Mouse (Mus musculus) cerebellum, adult 2 months (tissue): ENCODE measurements at regions not wholly inside any gene's neighbourhood (a gene's known extent, or its start where the extent isn't known, plus 50 kb on each side); places are given as distances from the start of the nearest gene placed in this dataset.

Source experiments
- DNase-seq, 2 experiments: peaks; one replicate each; pipeline ENCODE4 v3.0.0; 2021
- H3K27ac ChIP-seq: fragments of 200-500 bp; 2 replicates; pipeline ENCODE4 v1.5.1; 2012; ENCODE audit warnings: low read length, control low read depth, inconsistent platforms; ENCODE audit not compliant: insufficient read depth
- H3K27me3 ChIP-seq: fragments of 200-500 bp; 2 replicates; pipeline ENCODE4 v1.6.1; 2012; ENCODE audit warnings: inconsistent platforms, mild to moderate bottlenecking, low read length, moderate library complexity; ENCODE audit not compliant: control insufficient read depth, insufficient read depth
- H3K4me1 ChIP-seq: fragments of 200-500 bp; 2 replicates; pipeline ENCODE4 v1.6.1; 2011; ENCODE audit warnings: low read length; ENCODE audit not compliant: control insufficient read depth, insufficient read depth
- H3K4me3 ChIP-seq: fragments of 200-500 bp; replicated peaks from 2 replicates; pipeline ENCODE3; 2011; ENCODE audit warnings: mild to moderate bottlenecking, low read depth, low read length, control low read depth; ENCODE audit not compliant: insufficient read depth
- CTCF ChIP-seq: fragments of 200-500 bp; IDR thresholded peaks from 2 replicates; pipeline ENCODE4 v1.5.1; 2011; ENCODE audit warnings: low read depth, mild to moderate bottlenecking, control low read depth, low read length, moderate library complexity, borderline replicate concordance; ENCODE audit not compliant: insufficient read depth
- POLR2A ChIP-seq: fragments of 200-500 bp; IDR thresholded peaks from 2 replicates; pipeline ENCODE4 v1.6.1; 2011; ENCODE audit warnings: low read length, control low read depth, borderline replicate concordance; ENCODE audit not compliant: insufficient read depth
- WGBS: fragments of 180-500 bp; shearing (Covaris S2); methylation state at CpG from one replicate; pipeline ENCODE4 v1.1.7; 2018; 5-methylcytosine and 5-hydroxymethylcytosine counted together

DNA sequence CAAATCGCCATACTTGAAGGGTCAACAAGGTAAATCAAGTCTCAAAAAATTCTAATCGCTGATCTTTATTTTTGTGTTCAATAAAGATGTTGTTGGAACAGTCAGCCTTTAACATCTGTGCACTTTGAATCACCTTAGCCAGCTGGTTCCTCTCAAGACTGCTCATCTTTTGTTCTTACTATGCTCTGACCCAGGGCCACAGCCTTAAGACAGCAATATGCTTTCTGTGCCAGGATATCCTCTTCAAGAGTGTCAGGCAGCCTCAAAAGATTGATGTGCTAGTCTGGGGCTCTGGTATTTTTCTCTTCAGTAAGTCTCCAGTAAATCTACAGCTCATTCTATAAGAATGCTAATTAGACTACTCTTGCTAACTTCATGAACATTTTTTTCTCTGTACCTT lies 199.9 kb downstream of the Dph6 start:
- no peaks in the 10 kb centered on the region for H3K4me1 ChIP-seq
- no peak for TF ChIP-seq CTCF
- no peak for TF ChIP-seq POLR2A
- no peaks in the 10 kb centered on the region for H3K27me3 ChIP-seq
- no peak overlapping the region for H3K27ac ChIP-seq
- H3K4me3 ChIP-seq = no peak overlapping the region
- 80% methylated on average over 2 of the region's 2 CpGs for WGBS
- DNase-seq = no peak

- H3K4me3 ChIP-seq = no peak overlapping the region
- no peak for TF ChIP-seq CTCF
- no peak for TF ChIP-seq POLR2A
- 68% methylated on average over 1 of the region's 1 CpGs for WGBS
- H3K27ac ChIP-seq = no peak overlapping the region
- H3K4me1 ChIP-seq = no peaks in the 10 kb centered on the region
- DNase-seq = no peak
- H3K27me3 ChIP-seq = no peaks in the 10 kb centered on the region
These were observed 204.6 kb downstream of the Dph6 start for GRCm38 (mm10) chr2:114450185-114450584.

DNA sequence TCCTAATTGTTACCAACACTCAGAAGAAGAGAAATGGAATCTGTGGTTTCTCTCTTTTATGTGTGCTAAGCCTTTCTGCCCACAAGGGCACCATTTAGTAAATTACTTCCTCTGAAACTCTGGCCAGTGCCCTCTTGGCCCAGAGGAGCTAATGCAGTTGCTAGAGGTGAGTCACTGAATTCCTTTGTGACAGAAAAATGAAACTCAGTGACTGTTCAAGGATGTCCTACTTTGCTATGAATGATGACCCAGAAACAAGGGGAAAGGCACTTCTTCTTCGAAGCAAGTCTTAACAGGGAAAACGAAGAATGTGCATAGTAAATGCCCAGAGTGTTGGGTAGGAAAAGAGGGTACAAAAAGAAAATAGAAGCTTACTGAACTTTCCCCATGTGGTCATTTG lies 211.0 kb downstream of the Dph6 start:
- Histone ChIP-seq H3K27ac (no peak overlapping the region), H3K27me3 (no peaks in the 10 kb centered on the region), H3K4me3 (no peak overlapping the region), H3K4me1 (no peaks in the 10 kb centered on the region)
- peak in 1 of 2 experiments; percentile 12 for DNase-seq
- TF ChIP-seq CTCF (no peak), POLR2A (no peak)
- 91% methylated on average over 2 of the region's 2 CpGs for WGBS

- Histone ChIP-seq H3K4me1 (no peaks in the 10 kb centered on the region), H3K27me3 (no peaks in the 10 kb centered on the region), H3K27ac (no peak overlapping the region), H3K4me3 (no peak overlapping the region)
- DNase-seq = no peak
- 59% methylated on average over 6 of the region's 6 CpGs for WGBS
- TF ChIP-seq CTCF (no peak), POLR2A (no peak)
These were observed 213.8 kb downstream of the Dph6 start for GRCm38 (mm10) chr2:114440943-114441342.

- TF ChIP-seq POLR2A (no peak), CTCF (no peak)
- H3K4me1 ChIP-seq = no peaks in the 10 kb centered on the region
- 79% methylated on average over 1 of the region's 1 CpGs for WGBS
- no peak overlapping the region for H3K27ac ChIP-seq
- H3K4me3 ChIP-seq = no peak overlapping the region
- peak in 1 of 2 experiments; percentile 12 for DNase-seq
- no peaks in the 10 kb centered on the region for H3K27me3 ChIP-seq
These were observed 215.1 kb downstream of the Dph6 start for GRCm38 (mm10) chr2:114439668-114440067.

GRCm38 (mm10) chr2:114438048-114438447 lies 216.7 kb downstream of the Dph6 start:
- WGBS = 44% methylated on average over 3 of the region's 3 CpGs
- no peak overlapping the region for H3K27ac ChIP-seq
- no peak for DNase-seq

GRCm38 (mm10) chr2:114427426-114428157 lies 226.3 kb upstream of the Zfp770 start:
- DNase-seq = peak; percentile 12 to 31
- TF ChIP-seq POLR2A (no peak), CTCF (no peak)
- no peaks in the 10 kb centered on the region for H3K27me3 ChIP-seq
- no peak overlapping the region for H3K4me3 ChIP-seq
- H3K4me1 ChIP-seq = no peaks in the 10 kb centered on the region
- WGBS = 34% methylated on average over 10 of the region's 10 CpGs
- H3K27ac ChIP-seq = no peak overlapping the region

More at GRCm38 (mm10) chr2:114438048-114438447, 216.7 kb downstream of the Dph6 start:
- no peaks in the 10 kb centered on the region for H3K27me3 ChIP-seq
- no peak overlapping the region for H3K4me3 ChIP-seq
- TF ChIP-seq POLR2A (no peak), CTCF (no peak)
- H3K4me1 ChIP-seq = no peaks in the 10 kb centered on the region

DNA sequence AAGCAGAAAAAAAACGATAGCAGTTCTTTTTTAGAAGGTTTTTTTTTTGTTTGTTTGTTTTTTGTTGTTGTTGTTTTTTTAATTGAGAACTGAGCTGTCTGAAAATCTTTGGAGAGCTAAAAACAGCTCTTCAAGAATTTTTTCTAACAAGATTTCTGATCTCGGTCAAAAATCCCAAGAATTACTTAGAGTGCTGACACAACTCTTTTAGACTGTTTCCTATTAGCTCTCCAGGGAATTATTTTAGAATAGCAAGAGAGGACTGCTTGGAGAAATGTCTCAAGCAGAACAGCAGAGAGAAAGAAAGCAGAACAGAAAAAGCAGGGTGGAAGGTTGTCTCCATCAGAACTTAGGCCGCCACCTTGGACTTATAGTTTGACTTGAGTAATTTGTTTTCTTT lies 218.1 kb upstream of the Zfp770 start:
- 74% methylated on average over 3 of the region's 3 CpGs for WGBS
- no peak overlapping the region for H3K27ac ChIP-seq
- H3K4me1 ChIP-seq = no peaks in the 10 kb centered on the region
- no peak for DNase-seq
- H3K4me3 ChIP-seq = no peak overlapping the region
- H3K27me3 ChIP-seq = no peaks in the 10 kb centered on the region
- TF ChIP-seq POLR2A = no peak
- no peak for TF ChIP-seq CTCF
